Mouse (Mus musculus): Measurements from ENCODE around the gene Klhdc4.

Gene Klhdc4

GRCm38 (mm10) chr8:121829048-121829776 lies at the start of gene Klhdc4:
Gene Klhdc4 (minus strand): TSS chr8:121829569.
- DNase-seq: peak; percentile 71 to 85

GRCm38 (mm10) chr8:121877828-121878480 lies 48.6 kb upstream of the Klhdc4 start:
- no peak for DNase-seq

- DNase-seq: no peak
Observed at GRCm38 (mm10) chr8:121877212-121877611, 47.8 kb upstream of the Klhdc4 start.

GRCm38 (mm10) chr8:121875517-121875916 lies 46.1 kb upstream of the Klhdc4 start:
- DNase-seq: no peak

GRCm38 (mm10) chr8:121875045-121875444 lies 45.7 kb upstream of the Klhdc4 start:
- no peak for DNase-seq

- DNase-seq: no peak
Observed at GRCm38 (mm10) chr8:121874031-121874430, 44.7 kb upstream of the Klhdc4 start.

GRCm38 (mm10) chr8:121871833-121872440 lies 42.6 kb upstream of the Klhdc4 start:
- DNase-seq: no peak

- no peak for DNase-seq
Observed at GRCm38 (mm10) chr8:121870190-121870589, 40.8 kb upstream of the Klhdc4 start.

GRCm38 (mm10) chr8:121868896-121869295 lies 39.5 kb upstream of the Klhdc4 start:
- no peak for DNase-seq

GRCm38 (mm10) chr8:121868196-121868595 lies 38.8 kb upstream of the Klhdc4 start:
- DNase-seq: no peak

- no peak for DNase-seq
Observed at GRCm38 (mm10) chr8:121865356-121865755, 36.0 kb upstream of the Klhdc4 start.

- no peak for DNase-seq
Observed at GRCm38 (mm10) chr8:121861806-121862548, 32.6 kb upstream of the Klhdc4 start.

GRCm38 (mm10) chr8:121861276-121861675 lies 31.9 kb upstream of the Klhdc4 start:
- DNase-seq: no peak

- no peak for DNase-seq
Observed at GRCm38 (mm10) chr8:121857747-121858146, 28.4 kb upstream of the Klhdc4 start.

GRCm38 (mm10) chr8:121857331-121857730 lies 28.0 kb upstream of the Klhdc4 start:
- DNase-seq: no peak

GRCm38 (mm10) chr8:121856071-121856746 lies 26.8 kb upstream of the Klhdc4 start:
- DNase-seq: no peak

- no peak for DNase-seq
Observed at GRCm38 (mm10) chr8:121853586-121853985, 24.2 kb upstream of the Klhdc4 start.

- DNase-seq: no peak
Observed at GRCm38 (mm10) chr8:121852464-121852863, 23.1 kb upstream of the Klhdc4 start.

GRCm38 (mm10) chr8:121851716-121852115 lies 22.3 kb upstream of the Klhdc4 start:
- DNase-seq: no peak

- DNase-seq: peak; percentile 82 to 95
Observed at GRCm38 (mm10) chr8:121850821-121851470, 21.6 kb upstream of the Klhdc4 start.

GRCm38 (mm10) chr8:121850436-121850820 lies 21.1 kb upstream of the Klhdc4 start:
- no peak for DNase-seq

- DNase-seq: peak; percentile 46 to 65
Observed at GRCm38 (mm10) chr8:121850018-121850417, 20.6 kb upstream of the Klhdc4 start.

All from spleen, adult 18-20 months (tissue).